Mouse (Mus musculus) neutrophil, adult 5-6 weeks (primary cell): ENCODE measurements around the gene Ror2. TPM values are rescaled to one million over a fixed set of nuclear protein-coding genes. Genes with fewer than 3 reads are reported as not detected.

ENCODE experiments used
- ATAC-seq: fragments of 151-379, 151-347 bp; 2 replicates; pipeline ENCODE4 v1.8.0; 2017; ENCODE audit warnings: mild to moderate bottlenecking, moderate TSS enrichment; ENCODE audit not compliant: insufficient number of reproducible peaks, poor library complexity, low FRiP score, severe bottlenecking; ENCODE audit errors: extremely low read depth
- total RNA-seq: library from RNA; stranded (forward); fragments of 200-1000 nt; gene quantifications from 2 replicates; pipeline ENCODE4 v1.2.3, GENCODE M21; 2017

The Ror2 gene
- total RNA-seq, 1 experiment from 2014 or later: not detected

DNA sequence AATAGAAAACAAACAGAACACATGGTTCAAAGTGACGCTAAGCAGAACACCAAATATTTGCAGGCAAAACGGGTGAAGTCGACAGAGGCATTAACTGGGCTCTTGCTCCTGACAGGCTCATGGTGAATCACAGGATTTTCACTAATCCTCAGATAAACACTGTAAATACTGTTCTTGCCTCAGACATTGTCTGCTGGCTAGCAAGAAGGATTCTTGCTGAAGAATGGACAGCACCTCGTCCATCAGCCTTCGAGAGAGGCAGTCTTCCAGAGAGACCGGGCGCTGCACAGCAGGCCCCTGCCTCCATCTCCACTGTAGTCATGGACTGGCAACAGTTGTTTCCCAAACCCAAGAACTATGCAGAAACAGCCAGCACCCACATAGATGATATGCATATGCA, 110.9 kb downstream of the Ror2 start:
- no peak for ATAC-seq

DNA sequence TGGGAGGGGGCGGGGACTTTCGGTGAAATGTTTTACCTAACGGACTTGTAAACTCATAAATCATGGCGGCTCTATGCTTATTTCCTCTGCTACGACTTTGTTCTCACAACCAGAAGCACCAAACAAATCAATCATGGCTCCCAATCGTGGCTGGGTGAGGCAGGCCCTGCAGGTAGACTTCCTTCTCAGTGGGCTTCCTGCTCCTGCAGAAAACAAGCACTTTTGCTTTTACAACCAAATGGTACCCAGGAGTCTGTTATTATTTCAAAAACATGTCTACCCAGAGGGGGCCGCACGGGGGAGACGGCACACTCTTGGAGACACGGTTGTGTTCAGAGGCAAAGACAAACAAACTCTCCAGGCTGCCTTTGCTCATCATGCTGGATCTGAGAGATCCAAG, 122.3 kb downstream of the Ror2 start:
- ATAC-seq: no peak

DNA sequence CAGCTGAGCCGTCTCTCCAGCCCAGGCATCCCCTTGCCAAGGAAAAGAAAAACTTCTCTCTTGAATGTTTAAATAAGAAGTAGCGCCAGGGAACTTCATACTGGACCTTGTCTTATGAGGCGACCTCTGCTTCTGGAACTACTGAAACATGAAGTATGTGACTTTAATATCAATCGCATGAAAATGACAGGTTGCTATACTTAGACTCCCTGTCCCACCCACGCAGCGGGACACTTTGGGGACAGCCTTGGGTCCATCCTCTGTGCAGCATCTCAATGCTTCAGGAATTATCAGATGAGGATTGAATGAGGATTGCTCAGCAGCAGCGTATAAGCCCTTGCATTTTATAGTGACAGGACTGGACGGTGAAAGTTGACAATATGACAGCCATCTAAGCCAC, 122.9 kb downstream of the Ror2 start:
- no peak for ATAC-seq

DNA sequence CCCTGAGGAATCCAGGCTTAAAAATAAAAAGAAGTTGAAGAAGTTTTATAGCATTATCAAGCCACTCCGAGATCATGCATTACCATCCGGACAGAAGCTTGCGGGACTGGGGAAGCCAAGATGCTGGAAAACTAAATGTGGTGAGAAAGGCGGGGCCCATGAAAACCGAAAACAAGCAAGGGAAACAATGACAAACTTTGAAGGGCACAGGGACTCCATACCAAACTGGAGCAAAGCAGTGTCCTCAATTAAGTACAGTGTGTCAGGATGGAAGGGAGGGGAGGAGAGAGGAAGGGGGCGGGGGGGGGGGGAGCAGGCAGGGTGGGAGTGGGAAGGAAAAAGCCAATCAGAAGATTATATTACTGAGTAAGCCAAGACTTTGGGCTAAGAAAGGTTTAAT, 126.4 kb downstream of the Ror2 start:
- no peak for ATAC-seq

DNA sequence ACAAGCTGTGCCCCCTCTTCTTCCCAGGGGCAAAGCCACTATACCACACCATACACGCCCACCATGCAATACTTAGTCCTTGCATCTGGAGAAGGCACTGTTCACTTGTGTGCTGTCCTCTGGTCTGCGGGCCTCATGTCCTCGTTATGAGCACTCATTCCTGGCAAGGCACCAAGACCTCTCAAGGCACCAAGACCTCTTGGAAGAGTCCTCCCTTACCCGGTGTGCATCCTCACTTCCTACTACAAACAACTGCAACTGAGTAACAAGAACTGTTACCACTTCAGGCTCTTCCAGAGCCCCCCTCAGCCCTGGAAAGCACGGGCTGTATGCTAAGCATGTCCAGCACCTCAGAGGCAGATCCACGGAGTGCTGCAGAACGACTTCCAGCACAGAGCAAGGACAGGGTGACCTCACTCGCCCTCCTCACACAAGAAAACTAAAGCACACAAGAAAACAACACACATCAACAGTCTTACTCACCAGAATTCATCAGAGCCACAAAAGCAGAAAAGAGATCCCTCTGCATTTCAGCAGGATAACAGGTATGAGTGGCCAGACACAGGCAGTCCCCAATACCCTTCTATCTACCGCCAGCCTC, 127.4 kb downstream of the Ror2 start:
- no peak for ATAC-seq

DNA sequence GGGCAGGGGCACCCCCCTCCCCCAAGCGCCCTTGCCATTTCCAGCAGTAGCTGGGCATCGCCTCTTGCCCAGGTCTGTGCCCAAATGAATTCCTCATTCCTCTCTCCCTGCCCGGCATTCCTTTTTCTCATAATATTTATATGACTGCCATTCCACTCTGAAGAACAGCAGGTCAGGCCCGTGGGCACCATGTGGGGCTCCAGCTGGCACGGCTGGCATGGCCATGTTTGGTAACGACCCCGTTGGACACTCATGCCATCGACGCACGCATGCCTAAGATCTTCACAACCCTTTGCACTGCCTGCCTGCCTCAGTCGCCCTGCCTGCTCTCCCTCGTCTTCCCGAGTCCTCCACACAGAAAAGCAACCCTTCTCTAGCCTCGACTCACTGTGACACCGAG, 129.0 kb downstream of the Ror2 start:
- no peak for ATAC-seq

DNA sequence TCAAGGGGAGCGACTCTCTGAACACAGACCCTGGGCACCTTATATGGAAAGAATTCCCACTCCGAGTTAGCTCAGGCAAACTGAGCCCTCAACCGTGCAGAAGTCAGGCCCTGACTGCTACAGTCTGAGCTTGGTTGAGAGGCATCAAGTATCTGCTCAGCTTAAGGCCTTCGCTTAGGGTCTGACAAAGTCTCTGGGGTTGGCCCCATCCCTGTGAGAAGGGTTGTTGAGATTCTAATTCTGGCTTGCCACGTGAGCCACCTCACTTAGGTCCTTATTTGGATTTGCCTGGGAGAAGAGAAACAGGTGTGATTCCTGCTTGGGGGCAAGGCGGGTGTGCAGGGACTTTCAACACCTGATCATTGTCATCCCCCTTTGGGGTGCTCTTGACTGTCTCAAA, 129.6 kb downstream of the Ror2 start:
- no peak for ATAC-seq

DNA sequence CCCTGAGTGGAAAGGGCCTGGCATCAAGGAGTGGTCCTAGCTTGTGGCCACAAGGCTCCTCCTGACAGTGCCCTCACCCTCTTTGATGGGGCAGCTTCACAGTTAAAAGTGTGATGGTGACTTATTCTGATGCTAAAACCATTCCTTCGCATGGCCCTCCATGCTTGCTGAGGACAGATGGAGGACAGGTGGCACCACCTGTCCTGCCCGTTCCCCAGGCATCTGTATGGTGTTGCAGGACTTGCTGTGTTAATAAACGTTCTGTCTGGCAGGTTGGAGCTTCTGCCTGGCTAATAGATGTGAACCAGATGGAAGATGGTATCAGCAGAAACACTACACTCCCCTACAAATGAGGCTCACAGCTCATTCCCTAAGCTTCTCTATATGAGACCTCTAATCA, 140.4 kb downstream of the Ror2 start:
- ATAC-seq: no peak

DNA sequence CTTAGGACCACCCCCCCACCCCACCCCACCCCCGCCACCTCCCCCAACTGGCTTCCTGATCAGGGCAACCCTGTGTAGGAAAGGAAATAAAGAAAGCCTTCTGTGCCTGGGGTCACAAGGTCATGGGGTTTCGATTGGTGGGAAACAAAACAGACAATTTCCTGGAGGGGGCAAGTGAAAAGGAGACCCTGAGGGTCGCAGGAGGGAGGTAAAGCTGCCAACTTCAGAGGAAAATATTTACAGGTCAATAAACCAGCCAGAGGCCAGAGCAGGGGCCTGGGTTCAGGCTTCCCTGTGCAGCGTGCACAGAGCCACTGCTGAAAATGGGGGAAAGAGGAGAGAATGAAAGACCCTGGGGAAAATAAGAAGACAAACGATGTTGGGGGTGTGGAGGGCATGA, 142.8 kb downstream of the Ror2 start:
- ATAC-seq: no peak

DNA sequence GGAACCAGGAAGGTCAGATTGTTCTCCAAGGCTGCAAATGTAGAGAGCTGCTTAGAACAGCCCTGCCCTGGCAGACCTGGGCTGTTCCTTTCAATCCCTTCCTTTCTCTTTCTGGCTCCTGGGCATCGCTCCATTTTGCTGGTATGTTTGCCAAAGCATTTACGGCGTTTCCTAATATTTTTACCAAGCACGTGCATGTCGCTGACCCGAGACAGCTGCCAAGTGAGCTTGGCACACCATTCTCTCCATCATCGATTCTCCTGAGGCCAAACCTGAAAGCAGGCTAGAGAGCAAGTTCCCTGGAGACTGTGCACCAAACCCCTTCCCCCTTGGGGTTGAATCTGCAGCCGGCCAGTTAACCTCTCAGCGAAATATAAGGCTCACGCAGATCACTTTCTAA, 143.7 kb downstream of the Ror2 start:
- no peak for ATAC-seq

DNA sequence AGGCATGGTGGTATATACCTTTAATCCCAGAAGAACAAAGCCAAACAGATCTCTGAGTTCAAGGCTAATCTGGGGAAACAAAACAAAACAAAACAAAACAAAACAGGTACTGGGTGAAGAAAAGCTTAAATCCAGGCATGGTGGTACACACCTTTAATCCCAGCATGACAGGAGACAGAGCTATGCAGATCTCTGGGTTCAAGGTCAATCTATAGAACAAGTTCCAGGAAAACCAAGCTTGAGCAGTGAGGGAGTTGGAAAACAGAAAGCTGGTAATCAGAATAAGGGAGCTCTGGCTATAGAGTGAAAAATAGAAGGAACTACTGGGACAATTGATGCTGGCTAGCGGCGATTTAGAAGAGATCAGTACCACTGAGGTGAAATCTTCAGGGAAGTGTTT, 145.6 kb downstream of the Ror2 start:
- ATAC-seq: no peak

DNA sequence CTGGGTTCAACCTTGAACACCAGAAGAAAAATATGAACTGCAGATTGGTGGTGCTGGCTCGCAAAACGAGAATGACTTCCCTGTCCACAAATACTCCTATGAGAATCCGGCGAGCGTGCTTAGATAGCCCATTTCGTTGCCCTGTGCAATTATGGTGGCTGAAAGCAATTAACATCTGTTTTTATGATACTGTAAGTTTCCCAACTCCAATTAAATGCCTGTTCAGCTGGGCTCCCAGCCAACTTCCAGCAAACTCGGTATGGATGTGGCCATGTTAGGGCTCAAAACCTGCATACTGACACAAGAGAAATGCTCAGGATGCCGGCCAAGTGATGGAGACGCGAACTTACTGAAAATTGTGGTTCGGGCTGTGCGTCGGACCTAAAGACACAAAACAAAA, 155.4 kb downstream of the Ror2 start:
- no peak for ATAC-seq

DNA sequence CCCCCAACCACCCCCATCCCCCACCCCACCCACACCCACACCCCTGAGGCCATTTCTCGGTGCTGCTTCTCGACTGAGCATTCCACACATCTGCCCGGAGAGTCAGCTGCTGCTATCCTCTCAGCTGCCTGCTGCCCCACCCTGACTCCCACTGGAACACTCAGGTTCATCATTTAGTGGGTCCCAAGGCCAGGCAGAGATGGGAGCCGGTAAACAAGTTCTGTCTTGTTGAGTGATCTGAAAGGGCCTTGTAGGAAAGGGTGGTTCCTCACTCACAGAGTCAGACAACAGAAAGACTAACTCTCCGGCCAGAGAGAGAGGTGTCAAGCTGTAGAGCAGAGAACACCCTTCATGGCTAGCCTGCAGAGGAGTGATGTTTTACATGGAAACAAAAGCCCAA, 155.9 kb downstream of the Ror2 start:
- ATAC-seq: no peak

DNA sequence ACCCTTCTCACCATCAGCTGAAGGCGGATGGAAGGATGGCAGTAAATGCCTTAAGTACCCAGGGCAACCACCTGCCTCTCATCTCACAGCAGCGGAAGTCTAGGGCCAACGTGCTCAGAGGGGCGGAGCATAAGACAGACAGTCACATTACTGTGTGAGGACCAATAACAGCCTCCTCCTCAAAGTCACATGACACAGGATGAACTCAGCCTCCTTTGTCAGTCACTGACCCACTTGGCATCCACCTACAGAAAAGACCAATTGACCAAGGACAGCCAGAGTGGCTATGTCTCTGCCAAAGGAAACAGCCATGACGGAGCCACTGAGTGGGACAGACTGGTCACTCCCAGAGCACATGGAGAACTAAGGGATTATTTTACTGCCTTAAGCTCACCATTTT, 160.3 kb downstream of the Ror2 start:
- no peak for ATAC-seq

DNA sequence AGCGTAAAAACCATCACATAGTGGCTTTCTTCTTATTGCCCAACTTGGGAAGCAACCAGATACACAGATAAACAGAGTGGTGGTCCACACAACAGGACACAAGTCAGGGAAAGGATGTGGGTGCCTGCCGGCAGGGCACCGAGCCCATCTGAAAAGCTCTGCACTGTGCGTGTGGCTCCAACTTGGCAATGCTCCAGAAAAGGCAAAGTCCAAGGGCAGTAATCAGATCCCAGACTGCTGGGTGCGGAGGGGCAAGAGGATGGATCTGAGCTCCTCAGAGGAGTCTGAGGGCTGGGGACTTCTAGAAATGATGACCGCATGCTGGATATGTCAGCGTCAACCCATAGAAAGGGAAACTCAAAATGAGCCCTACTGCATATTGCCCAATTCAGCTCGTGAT, 163.8 kb downstream of the Ror2 start:
- no peak for ATAC-seq

DNA sequence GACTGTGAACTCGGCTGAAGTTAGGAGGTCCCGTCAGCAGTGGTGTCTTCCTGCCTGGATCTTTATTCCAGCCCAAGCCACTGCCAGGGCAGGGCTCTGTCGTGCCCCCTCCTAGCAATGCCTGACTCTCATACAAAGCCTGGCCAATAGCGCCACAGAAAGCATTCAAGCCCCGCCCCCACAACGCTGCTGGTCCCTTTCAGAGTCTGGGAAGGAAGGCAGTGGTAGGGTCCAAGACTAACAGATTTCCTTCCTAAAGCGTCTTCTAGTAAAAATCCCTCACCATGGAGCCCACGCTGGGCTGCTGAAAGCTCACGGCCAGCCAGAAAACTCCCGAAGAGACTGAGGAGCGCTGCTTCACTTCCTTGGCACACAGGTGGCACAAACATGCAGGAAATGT, 165.0 kb downstream of the Ror2 start:
- ATAC-seq: no peak

DNA sequence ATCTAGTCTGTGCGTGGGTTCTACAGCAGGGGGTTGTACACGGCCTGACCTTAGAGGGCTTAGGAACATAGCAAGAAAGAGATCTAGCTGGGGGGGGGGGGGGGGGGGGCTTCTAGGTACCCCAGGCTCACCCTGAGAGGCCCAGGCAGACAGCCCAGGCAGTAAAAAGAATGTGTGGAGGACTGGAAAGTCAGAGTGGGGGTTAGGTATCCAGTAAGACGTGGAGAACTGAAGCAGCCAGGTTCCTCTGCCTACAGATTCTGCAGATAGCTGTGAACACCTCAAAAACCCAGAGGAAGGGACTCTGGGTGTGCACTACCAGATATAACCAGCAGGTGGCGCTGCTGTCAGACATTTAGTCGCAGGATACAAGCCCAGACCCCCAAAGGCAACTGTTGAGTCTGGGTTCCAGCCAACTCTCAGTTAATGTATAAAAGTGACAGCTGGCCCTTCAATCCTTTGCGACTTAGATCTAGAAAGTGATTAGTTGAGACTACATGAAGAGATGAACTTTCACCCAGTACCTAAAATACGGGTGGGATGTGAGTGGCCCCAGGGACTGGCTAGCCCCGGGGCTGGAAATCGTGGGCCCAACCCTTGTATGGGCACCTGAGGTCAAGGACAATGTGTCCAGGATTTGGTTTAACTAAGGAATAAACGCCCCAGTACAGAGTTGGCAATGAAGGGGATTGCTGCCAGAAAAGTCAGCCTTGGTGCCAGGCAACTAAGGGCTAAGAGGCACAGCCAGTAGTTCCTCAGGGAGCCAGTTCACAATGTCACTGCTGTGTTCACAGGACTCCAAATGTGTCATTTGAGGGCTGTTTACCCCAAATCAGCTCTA, 166.1 kb downstream of the Ror2 start:
- 0 out of 2 replicates have a peak, but pooled peaks have one; percentile 27 for ATAC-seq

DNA sequence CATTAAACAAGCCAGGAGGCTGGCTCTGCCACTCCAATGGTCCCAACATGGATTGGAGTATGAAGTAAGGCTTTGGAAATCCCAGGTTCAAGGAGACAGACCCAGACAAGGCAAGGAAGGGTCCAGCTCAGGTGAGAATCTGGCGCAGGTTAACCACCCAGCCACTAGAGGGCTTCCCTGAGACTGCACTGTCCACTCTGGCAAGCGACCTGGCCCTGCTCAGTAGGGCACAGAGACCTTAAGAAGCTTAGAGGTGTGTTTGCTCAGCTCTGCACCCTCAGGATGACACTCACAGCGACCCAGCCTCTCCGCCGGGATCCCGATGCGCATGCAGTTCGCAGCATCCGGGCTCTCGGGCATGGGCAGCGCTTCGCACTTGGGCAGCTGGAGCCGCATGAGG, 167.5 kb downstream of the Ror2 start:
- no peak for ATAC-seq

DNA sequence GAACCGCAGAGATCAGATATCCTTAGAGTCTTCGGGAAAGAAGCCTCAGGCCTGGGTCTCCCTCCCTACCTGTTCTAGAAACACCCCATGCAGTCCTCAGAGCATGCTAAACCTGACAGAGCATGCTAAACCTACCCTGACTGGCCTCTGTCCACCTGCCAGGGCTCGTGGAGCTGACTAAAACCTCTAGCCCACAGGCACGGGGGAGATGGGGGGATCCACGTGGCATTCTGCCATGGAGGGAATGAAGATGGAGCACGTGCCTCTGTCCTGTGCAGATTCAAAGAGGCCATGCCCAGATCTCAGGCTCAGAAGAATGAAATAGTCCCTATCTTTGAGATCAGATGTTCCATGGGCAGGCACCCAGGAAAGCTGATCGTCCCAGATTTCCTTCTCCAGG, 168.0 kb downstream of the Ror2 start:
- ATAC-seq: no peak

DNA sequence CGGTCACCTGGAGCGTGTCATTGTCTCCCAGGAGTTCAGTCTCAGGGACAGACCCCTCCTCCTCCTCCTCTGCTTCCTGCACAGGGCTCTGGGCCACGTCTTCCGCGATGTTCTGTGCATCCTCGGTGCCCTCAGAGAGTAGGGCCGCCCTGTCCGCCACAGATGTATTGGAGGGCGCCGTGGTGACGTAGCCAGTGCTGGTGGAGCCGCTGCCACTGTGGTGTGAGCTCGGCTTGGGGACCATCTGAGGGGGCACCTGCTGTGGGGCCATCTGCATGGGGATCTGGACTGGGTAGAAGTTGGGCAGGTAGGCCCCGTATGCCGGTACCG, 175.7 kb downstream of the Ror2 start:
- ATAC-seq: no peak
